Mouse (Mus musculus): Measurements from ENCODE around the gene Trp53. TPM values are rescaled to one million over a fixed set of nuclear protein-coding genes. Genes with fewer than 3 reads are reported as not detected.

Trp53 gene
- polyA plus RNA-seq, 1 experiment, result 38.4 TPM

GRCm38 (mm10) chr11:69560896-69561854 is 19.0 kb upstream of the Trp53 start:
- no peak for DNase-seq (ENCODE audit: extremely low spot score in 1 of 2, low spot score in 1 of 2)

GRCm38 (mm10) chr11:69563373-69563772 is 16.8 kb upstream of the Trp53 start:
- no peak for DNase-seq (ENCODE audit: extremely low spot score in 1 of 2, low spot score in 1 of 2)

GRCm38 (mm10) chr11:69564391-69564790 is 15.8 kb upstream of the Trp53 start:
- no peak for DNase-seq (ENCODE audit: extremely low spot score in 1 of 2, low spot score in 1 of 2)

- DNase-seq (ENCODE audit: extremely low spot score in 1 of 2, low spot score in 1 of 2), result no peak
These were observed 15.0 kb upstream of the Trp53 start for GRCm38 (mm10) chr11:69565131-69565530.

GRCm38 (mm10) chr11:69575220-69575619 is 4.9 kb upstream of the Trp53 start:
- DNase-seq (ENCODE audit: extremely low spot score in 1 of 2, low spot score in 1 of 2), result no peak

- no peak for DNase-seq (ENCODE audit: extremely low spot score in 1 of 2, low spot score in 1 of 2)
These were observed 3.9 kb upstream of the Trp53 start for GRCm38 (mm10) chr11:69576307-69576706.

GRCm38 (mm10) chr11:69578301-69578700 is 1.9 kb upstream of the Trp53 start:
- DNase-seq (ENCODE audit: extremely low spot score in 1 of 2, low spot score in 1 of 2), result no peak

- peak; percentile 96 to 99 for DNase-seq (ENCODE audit: extremely low spot score in 1 of 2, low spot score in 1 of 2)
These were observed 786 bp upstream of the Trp53 start for GRCm38 (mm10) chr11:69579128-69580017.

GRCm38 (mm10) chr11:69580572-69581146 is 500 bp downstream of the Trp53 start:
- DNase-seq (ENCODE audit: extremely low spot score in 1 of 2, low spot score in 1 of 2), result no peak

GRCm38 (mm10) chr11:69581147-69581688 is 1.1 kb downstream of the Trp53 start:
- peak; percentile 87 to 94 for DNase-seq (ENCODE audit: extremely low spot score in 1 of 2, low spot score in 1 of 2)

- no peak for DNase-seq (ENCODE audit: extremely low spot score in 1 of 2, low spot score in 1 of 2)
These were observed 1.7 kb downstream of the Trp53 start for GRCm38 (mm10) chr11:69581814-69582213.

GRCm38 (mm10) chr11:69582230-69582805 is 2.2 kb downstream of the Trp53 start:
- DNase-seq (ENCODE audit: extremely low spot score in 1 of 2, low spot score in 1 of 2), result no peak

- DNase-seq (ENCODE audit: extremely low spot score in 1 of 2, low spot score in 1 of 2), result no peak
These were observed 3.8 kb downstream of the Trp53 start for GRCm38 (mm10) chr11:69584008-69584407.

GRCm38 (mm10) chr11:69584937-69585336 is 4.8 kb downstream of the Trp53 start:
- DNase-seq (ENCODE audit: extremely low spot score in 1 of 2, low spot score in 1 of 2), result no peak

GRCm38 (mm10) chr11:69585718-69586325 is 5.7 kb downstream of the Trp53 start:
- DNase-seq (ENCODE audit: extremely low spot score in 1 of 2, low spot score in 1 of 2), result no peak

- DNase-seq (ENCODE audit: extremely low spot score in 1 of 2, low spot score in 1 of 2), result no peak
These were observed 9.2 kb downstream of the Trp53 start for GRCm38 (mm10) chr11:69589207-69589834.

- DNase-seq (ENCODE audit: extremely low spot score in 1 of 2, low spot score in 1 of 2), result no peak
These were observed 10.5 kb downstream of the Trp53 start for GRCm38 (mm10) chr11:69590622-69591021.

- DNase-seq (ENCODE audit: extremely low spot score in 1 of 2, low spot score in 1 of 2), result no peak
These were observed 11.3 kb downstream of the Trp53 start for GRCm38 (mm10) chr11:69591424-69591823.

GRCm38 (mm10) chr11:69591899-69592637 is 11.9 kb downstream of the Trp53 start:
- DNase-seq (ENCODE audit: extremely low spot score in 1 of 2, low spot score in 1 of 2), result peak; percentile 55 to 78

Data from frontal cortex, adult 2 months (tissue).